Mouse (Mus musculus) brain, embryonic 18.5 days (tissue): ENCODE results near the gene Vcp.
"Not testable (repeated sequence)": the region's sequence is repeated elsewhere in the genome, so short reads cannot be mapped to it uniquely, and the experiment has no call there.

Source experiments
- DNase-seq: peaks from one replicate; pipeline ENCODE4 v3.0.0-alpha.2; 2012; ENCODE audit warnings: low read depth, low spot score

Gene Vcp

GRCm38 (mm10) chr4:43029749-43030148 is 29.4 kb upstream of the Vcp start:
- DNase-seq = no peak

- DNase-seq = no peak
Measured at GRCm38 (mm10) chr4:43029121-43029520, 28.8 kb upstream of the Vcp start.

- peak; percentile 86 for DNase-seq
Measured at GRCm38 (mm10) chr4:43025084-43025960, 25.0 kb upstream of the Vcp start, which contains the start of gene Pigo. TSS of gene Pigo (minus strand) at chr4:43025819.

- no peak for DNase-seq
Measured at GRCm38 (mm10) chr4:43024673-43025072, 24.4 kb upstream of the Vcp start.

GRCm38 (mm10) chr4:43021341-43021740 is 21.0 kb upstream of the Vcp start:
- no peak for DNase-seq

- no peak for DNase-seq
Measured at GRCm38 (mm10) chr4:43020876-43021275, 20.6 kb upstream of the Vcp start.

- DNase-seq = no peak
Measured at GRCm38 (mm10) chr4:43019641-43020465, 19.5 kb upstream of the Vcp start.

- no peak for DNase-seq
Measured at GRCm38 (mm10) chr4:43019176-43019575, 18.9 kb upstream of the Vcp start.

GRCm38 (mm10) chr4:43018156-43018555 is 17.8 kb upstream of the Vcp start:
- DNase-seq = no peak

- no peak for DNase-seq
Measured at GRCm38 (mm10) chr4:43012091-43012490, 11.8 kb upstream of the Vcp start.

- peak; percentile 72 for DNase-seq
Measured at GRCm38 (mm10) chr4:43010161-43011038, 10.1 kb upstream of the Vcp start, which contains the start of gene Fancg. TSS of gene Fancg (minus strand) at chr4:43010506.

- DNase-seq = no peak
Measured at GRCm38 (mm10) chr4:43005765-43006164, 5.5 kb upstream of the Vcp start.

GRCm38 (mm10) chr4:43004951-43005350 is 4.6 kb upstream of the Vcp start:
- no peak for DNase-seq

- DNase-seq = no peak
Measured at GRCm38 (mm10) chr4:43002756-43003439, 2.6 kb upstream of the Vcp start.

GRCm38 (mm10) chr4:43001272-43001671 is 965 bp upstream of the Vcp start:
- no peak for DNase-seq

GRCm38 (mm10) chr4:42999451-43000140 is 711 bp downstream of the Vcp start:
- DNase-seq = peak; percentile 34

GRCm38 (mm10) chr4:42998022-42998421 is 2.3 kb downstream of the Vcp start:
- DNase-seq = no peak

- DNase-seq = no peak
Measured at GRCm38 (mm10) chr4:42988296-42988695, 12.0 kb downstream of the Vcp start.

GRCm38 (mm10) chr4:42980467-42980866 is 19.8 kb downstream of the Vcp start:
- DNase-seq = not testable (repeated sequence)

GRCm38 (mm10) chr4:42978062-42978461 is 22.2 kb downstream of the Vcp start:
- DNase-seq = no peak
